Mouse (Mus musculus) myocyte (in vitro differentiated cells): Measurements from ENCODE around the gene Vipas39. TPM values are rescaled to one million over a fixed set of nuclear protein-coding genes. Genes with fewer than 3 reads are reported as not detected.
A peak's percentile ranks its signal among the peaks of the same experiment; 100 is the strongest.
"Not testable (repeated sequence)": the region's sequence is repeated elsewhere in the genome, so short reads cannot be mapped to it uniquely, and the experiment has no call there.

Experiments
- H3K27me3 ChIP-seq: one replicate; pipeline ENCODE4 v1.6.1; 2011; ENCODE audit not compliant: control insufficient read depth, insufficient read depth, insufficient read length
- H3K36me3 ChIP-seq: one replicate; pipeline ENCODE4 v1.6.1; 2011; ENCODE audit not compliant: control insufficient read depth, insufficient read depth
- H3K4me2 ChIP-seq: one replicate; pipeline ENCODE4 v1.6.1; 2011; ENCODE audit warnings: low read depth, control low read depth
- H3K4me3 ChIP-seq: one replicate; pipeline ENCODE4 v1.5.1; 2011; ENCODE audit warnings: mild to moderate bottlenecking, control low read depth, moderate library complexity
- H3K79me2 ChIP-seq: one replicate; pipeline ENCODE4 v1.6.1; 2011; ENCODE audit not compliant: control insufficient read depth, insufficient read depth
- H3ac ChIP-seq: one replicate; pipeline ENCODE4 v1.6.1; 2011; ENCODE audit not compliant: control insufficient read depth, insufficient read length
- CEBPB ChIP-seq: IDR thresholded peaks from 2 replicates; pipeline ENCODE4 v1.6.1; 2011; ENCODE audit warnings: mild to moderate bottlenecking, moderate library complexity; ENCODE audit not compliant: poor library complexity, insufficient read depth, severe bottlenecking
- E2F4 ChIP-seq: IDR thresholded peaks from one replicate; pipeline ENCODE4 v1.6.1; 2011; ENCODE audit warnings: mild to moderate bottlenecking, control low read depth, moderate library complexity; ENCODE audit not compliant: insufficient read depth
- MAX ChIP-seq: IDR thresholded peaks from one replicate; pipeline ENCODE4 v1.6.1; 2011; ENCODE audit warnings: low read depth, mild to moderate bottlenecking, control low read depth
- MYOD1 ChIP-seq, 3 experiments: IDR thresholded peaks; one replicate each; pipeline ENCODE4 v1.6.1; 2011; ENCODE audit warnings: control low read depth in 2 of 3, low read depth in 2 of 3, mild to moderate bottlenecking in 2 of 3, moderate library complexity in 1 of 3; ENCODE audit not compliant: insufficient read length in 2 of 3, control insufficient read depth in 1 of 3
- MYOG ChIP-seq, 3 experiments: IDR thresholded peaks; one replicate each; pipeline ENCODE4 v1.6.1; 2011; ENCODE audit warnings: control low read depth in 2 of 3, low read depth in 2 of 3, mild to moderate bottlenecking in 2 of 3; ENCODE audit not compliant: insufficient read length in 2 of 3, control insufficient read depth in 1 of 3, insufficient read depth in 1 of 3
- POLR2A ChIP-seq: IDR thresholded peaks from one replicate; pipeline ENCODE4 v1.6.1; 2011; ENCODE audit warnings: low read depth, mild to moderate bottlenecking, control low read depth, moderate library complexity; ENCODE audit not compliant: insufficient read length
- POLR2AphosphoS2 ChIP-seq: IDR thresholded peaks from one replicate; pipeline ENCODE4 v1.6.1; 2011; ENCODE audit warnings: low read depth, control low read depth; ENCODE audit not compliant: insufficient read length
- REST ChIP-seq: IDR thresholded peaks from one replicate; pipeline ENCODE4 v1.6.1; 2011; ENCODE audit warnings: mild to moderate bottlenecking, control low read depth, moderate library complexity; ENCODE audit not compliant: insufficient read depth, insufficient read length
- SRF ChIP-seq: IDR thresholded peaks from one replicate; pipeline ENCODE4 v1.6.1; 2011; ENCODE audit warnings: low read depth; ENCODE audit not compliant: control insufficient read depth, insufficient read length
- TCF12 ChIP-seq: IDR thresholded peaks from one replicate; pipeline ENCODE4 v1.6.1; 2011; ENCODE audit warnings: mild to moderate bottlenecking, control low read depth; ENCODE audit not compliant: poor library complexity, insufficient read depth, severe bottlenecking
- TCF3 ChIP-seq: IDR thresholded peaks from one replicate; pipeline ENCODE4 v1.6.1; 2011; ENCODE audit warnings: low read depth, control low read depth; ENCODE audit not compliant: insufficient read length
- USF1 ChIP-seq: IDR thresholded peaks from one replicate; pipeline ENCODE4 v1.6.1; 2011; ENCODE audit warnings: low read depth, mild to moderate bottlenecking, control low read depth, moderate library complexity
- polyA plus RNA-seq: library from polyadenylated mRNA; unstranded; fragments of >200 nt; fragmentation: generic; extraction: Trizol; gene quantifications from one replicate; pipeline ENCODE4 v1.2.1, GENCODE M21; 2012; ENCODE audit warnings: missing spikeins

Vipas39 gene
- polyA plus RNA-seq, 1 experiment, result 16.4 TPM

DNA sequence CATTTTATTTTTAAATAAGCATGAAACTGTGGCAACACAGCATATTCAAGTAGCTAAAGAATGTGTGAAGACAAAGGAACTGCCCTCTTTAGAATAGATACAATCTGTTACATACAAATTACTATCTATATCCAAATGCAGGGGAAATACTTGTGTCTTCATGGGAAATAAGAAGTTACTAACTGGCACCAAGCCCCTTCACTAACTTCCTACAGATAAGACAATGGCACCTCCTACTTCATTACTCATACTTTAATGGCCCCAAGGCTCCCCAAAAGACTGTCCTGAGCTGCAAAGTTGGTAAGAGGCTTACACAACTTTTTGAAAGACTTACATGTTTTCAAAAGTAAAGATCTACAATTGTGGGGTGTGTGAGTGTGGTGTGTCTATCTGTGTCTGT, 48.5 kb downstream of the Vipas39 start:
- Histone ChIP-seq H3K4me2 (peak overlapping the region; percentile 53), H3K79me2 (no peaks in the 10 kb centered on the region), H3ac (no peak overlapping the region), H3K36me3 (no peaks in the 10 kb centered on the region), H3K27me3 (no peaks in the 10 kb centered on the region), H3K4me3 (no peak overlapping the region)
- TF ChIP-seq TCF3 (no peak), CEBPB (no peak), MAX (no peak), TCF12 (no peak), POLR2A (no peak), REST (no peak)

DNA sequence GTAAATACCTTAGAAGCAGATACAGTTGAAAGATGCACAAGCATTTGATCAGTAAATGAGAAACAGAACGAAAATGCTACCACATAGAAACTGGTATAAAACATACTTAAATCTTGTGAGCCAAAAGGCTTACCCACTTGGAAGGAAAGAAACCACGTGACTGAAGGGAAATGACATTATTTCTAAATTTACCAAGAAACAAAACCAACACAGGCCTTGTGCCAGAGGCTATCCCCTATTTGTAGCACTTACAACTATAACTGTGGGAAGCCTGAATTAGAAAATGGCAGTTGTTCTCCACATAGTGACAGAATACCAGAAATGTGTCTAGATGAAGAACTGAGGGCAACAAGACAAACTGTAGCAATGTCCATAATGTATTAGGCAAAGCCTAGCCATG, 50.0 kb downstream of the Vipas39 start:
- no peaks in the 10 kb centered on the region for H3K79me2 ChIP-seq
- H3K4me2 ChIP-seq, result no peak overlapping the region
- no peaks in the 10 kb centered on the region for H3K27me3 ChIP-seq
- no peak overlapping the region for H3ac ChIP-seq
- H3K4me3 ChIP-seq, result no peak overlapping the region
- H3K36me3 ChIP-seq, result no peaks in the 10 kb centered on the region
- peak; percentile 68 for TF ChIP-seq USF1
- TF ChIP-seq REST, result no peak

DNA sequence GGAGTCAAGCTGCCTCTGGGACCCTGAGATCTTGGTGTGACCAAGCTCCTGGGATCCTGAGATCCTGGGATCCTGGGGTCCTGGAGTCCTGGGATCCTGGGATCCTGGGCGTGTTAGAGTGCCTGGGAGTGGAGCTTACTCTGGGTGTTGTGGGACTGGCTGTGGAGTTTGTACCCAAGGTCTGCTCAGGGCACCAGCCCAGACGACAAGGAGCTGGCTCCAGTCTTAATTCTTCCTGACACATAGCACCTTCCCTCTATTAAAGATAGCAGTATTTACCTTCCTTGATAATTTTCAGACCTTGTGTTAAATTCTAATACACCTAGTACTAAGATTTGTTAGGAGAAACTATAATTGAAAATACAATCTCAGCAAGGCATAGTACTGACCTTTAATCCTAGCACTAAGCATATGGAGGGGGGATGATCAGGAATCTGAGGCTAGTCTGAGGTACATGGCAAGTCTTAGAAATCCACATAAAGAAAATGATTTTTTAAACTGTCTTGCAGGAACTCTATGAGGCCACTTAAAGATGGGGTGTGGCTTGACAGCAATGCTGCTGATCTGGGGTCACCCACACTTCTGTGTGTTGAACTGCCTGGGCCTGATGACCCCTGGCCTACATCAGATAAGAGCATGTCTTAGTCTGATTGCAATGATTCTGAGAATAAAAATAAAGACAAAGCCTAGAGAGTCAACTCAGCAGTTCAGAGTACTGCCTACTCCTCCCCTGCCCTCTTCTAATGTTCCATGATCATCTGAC, 53.0 kb downstream of the Vipas39 start:
- no peak overlapping the region for H3K4me2 ChIP-seq
- no peak overlapping the region for H3K4me3 ChIP-seq
- no peaks in the 10 kb centered on the region for H3K27me3 ChIP-seq
- TF ChIP-seq E2F4 (no peak), TCF3 (no peak), MYOD1 (IDR thresholded peaks at IDR 0.05; ENCODE audit: control insufficient read depth in 1 of 3, insufficient read length in 2 of 3, low read depth in 2 of 3) (no peak), POLR2AphosphoS2 (no peak), CEBPB (no peak), USF1 (no peak), MAX (no peak), REST (no peak), TCF12 (no peak), SRF (no peak)
- no peak overlapping the region for H3ac ChIP-seq
- H3K79me2 ChIP-seq, result no peaks in the 10 kb centered on the region
- H3K36me3 ChIP-seq, result no peaks in the 10 kb centered on the region

DNA sequence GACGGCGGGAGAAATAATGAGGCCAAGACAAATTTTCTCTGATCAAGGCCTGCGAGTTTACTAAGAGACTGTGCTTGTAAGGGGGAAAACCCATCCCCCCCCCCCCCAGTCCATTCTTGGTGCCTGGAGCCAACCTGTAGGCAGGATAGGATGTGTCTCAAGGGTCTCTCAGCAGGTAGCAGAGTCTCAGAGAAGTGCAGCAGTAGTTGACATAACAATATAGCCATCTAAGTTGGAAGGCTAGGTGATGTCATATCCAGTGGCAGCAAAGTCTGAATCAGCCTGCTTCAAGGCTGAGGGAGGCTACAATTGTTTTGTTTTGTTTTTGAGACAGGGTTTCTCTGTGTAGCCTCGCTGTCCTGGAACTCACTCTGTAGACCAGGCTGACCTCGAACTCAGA, 60.3 kb downstream of the Vipas39 start:
- H3K27me3 ChIP-seq, H3K4me3 ChIP-seq, H3K79me2 ChIP-seq, H3K36me3 ChIP-seq, H3K4me2 ChIP-seq, H3ac ChIP-seq: not testable (repeated sequence)

DNA sequence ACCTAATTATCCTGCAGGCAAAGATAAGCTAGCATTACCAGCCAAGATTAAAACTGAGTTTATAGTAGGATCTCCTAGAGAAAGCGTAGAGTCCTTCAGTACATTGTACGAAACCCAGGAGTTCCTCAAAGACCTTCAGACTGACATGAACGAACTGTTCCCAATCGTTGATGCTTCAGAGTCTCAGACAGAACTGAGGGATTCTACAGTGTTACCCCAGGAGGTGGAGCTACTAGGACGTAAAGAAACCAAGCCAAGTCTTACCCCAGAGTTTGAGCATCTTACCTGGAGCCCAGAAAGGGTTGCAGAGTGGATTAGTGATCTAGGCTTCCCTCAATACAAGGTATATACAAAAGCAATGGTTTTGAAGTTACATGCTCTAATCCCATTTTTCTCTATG, 64.4 kb downstream of the Vipas39 start:
- Histone ChIP-seq H3K79me2 (no peaks in the 10 kb centered on the region), H3K36me3 (no peaks in the 10 kb centered on the region), H3K4me3 (no peak overlapping the region), H3K4me2 (no peak overlapping the region), H3K27me3 (no peaks in the 10 kb centered on the region), H3ac (no peak overlapping the region)
- no peak for TF ChIP-seq MYOD1 (IDR thresholded peaks at IDR 0.05; ENCODE audit: control insufficient read depth in 1 of 3, insufficient read length in 2 of 3, low read depth in 2 of 3)
- TF ChIP-seq TCF12, result no peak
- TF ChIP-seq USF1, result no peak

DNA sequence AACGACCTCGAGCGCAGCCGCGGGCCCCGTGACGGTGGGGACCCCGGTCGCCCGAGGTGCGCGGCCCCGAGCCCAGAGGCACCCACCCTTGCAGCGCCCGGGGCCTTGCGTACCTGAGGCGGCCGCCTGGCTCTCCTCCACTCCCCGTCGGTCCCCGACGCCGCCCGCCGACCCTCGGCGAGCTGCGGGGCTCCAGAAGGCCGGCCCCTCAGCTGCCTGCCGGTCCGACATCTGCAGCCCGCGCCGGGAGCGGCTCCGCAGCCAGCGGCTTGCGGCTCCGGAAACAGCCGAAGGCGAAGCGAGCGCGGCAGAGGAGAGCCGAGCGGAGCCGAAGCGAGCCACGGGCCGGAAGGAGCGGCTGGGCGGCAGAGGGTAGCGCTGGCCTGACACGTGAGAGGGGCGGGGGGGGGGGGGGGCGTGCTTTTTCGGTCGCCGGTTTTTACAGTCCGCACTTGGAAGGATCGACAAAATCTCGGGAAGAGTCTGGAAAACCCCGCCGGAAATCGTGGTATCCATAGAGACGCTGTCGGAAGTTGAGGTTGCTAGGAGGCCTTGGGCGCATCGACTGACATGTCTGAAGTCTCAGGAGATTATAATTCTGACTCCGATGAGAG, 66.0 kb downstream of the Vipas39 start, which contains the start of gene Tmed8:
Gene Tmed8 (minus strand): TSS at position 482 of the 614 bp plus-strand sequence.
- TF ChIP-seq SRF (no peak), POLR2AphosphoS2 (no peak), POLR2A (no peak), E2F4 (no peak), USF1 (no peak), REST (no peak), CEBPB (no peak), TCF12 (no peak), MAX (no peak), MYOG (IDR thresholded peaks at IDR 0.05; ENCODE audit: control insufficient read depth in 1 of 3, insufficient read depth in 1 of 3, insufficient read length in 2 of 3, low read depth in 2 of 3) (no peak), MYOD1 (IDR thresholded peaks at IDR 0.05; ENCODE audit: control insufficient read depth in 1 of 3, insufficient read length in 2 of 3, low read depth in 2 of 3) (no peak), TCF3 (no peak)
- Histone ChIP-seq H3ac (peak within 1 kb of the TSS; percentile 97), H3K4me2 (peak within 1 kb of the TSS; percentile 76), H3K4me3 (peak within 1 kb of the TSS; percentile 44), H3K79me2 (no peaks in the 10 kb centered on the region), H3K27me3 (no peaks in the 10 kb centered on the region), H3K36me3 (no peaks in the 10 kb centered on the region)
